Mouse (Mus musculus) bone marrow, adult 2 months (tissue): ENCODE data around the gene Nup210l. TPM values are rescaled to one million over a fixed set of nuclear protein-coding genes. Genes with fewer than 3 reads are reported as not detected.

Source experiments
- H3K27ac ChIP-seq: fragments of 200-500 bp; 2 replicates; pipeline ENCODE4 v1.5.1; 2012; ENCODE audit warnings: low read depth, mild to moderate bottlenecking, control low read depth, inconsistent platforms, low read length; ENCODE audit not compliant: control insufficient read depth, poor library complexity, insufficient read depth
- H3K4me1 ChIP-seq: fragments of 200-500 bp; 2 replicates; pipeline ENCODE4 v1.6.1; 2011; ENCODE audit warnings: low read length; ENCODE audit not compliant: control insufficient read depth, insufficient read depth
- H3K4me3 ChIP-seq: fragments of 200-500 bp; replicated peaks from 2 replicates; pipeline ENCODE3; 2011; ENCODE audit warnings: mild to moderate bottlenecking, low read depth, low read length, control low read depth; ENCODE audit not compliant: control insufficient read depth
- CTCF ChIP-seq: fragments of 200-500 bp; IDR thresholded peaks from 2 replicates; pipeline ENCODE4 v1.5.1; 2011; ENCODE audit warnings: low read length, control low read depth; ENCODE audit not compliant: control insufficient read depth, insufficient read depth
- POLR2A ChIP-seq: fragments of 200-500 bp; IDR thresholded peaks from 2 replicates; pipeline ENCODE4 v1.6.1; 2011; ENCODE audit warnings: low read depth, mild to moderate bottlenecking, control low read depth, low read length, borderline replicate concordance; ENCODE audit not compliant: control insufficient read depth
- WGBS: fragments of 180-500 bp; shearing (Covaris S2); methylation state at CpG from one replicate; pipeline ENCODE4 v1.1.7; 2018; 5-methylcytosine and 5-hydroxymethylcytosine counted together
- polyA plus RNA-seq: library from polyadenylated mRNA; stranded (reverse); fragments of >200 nt; gene quantifications from 2 replicates; pipeline ENCODE4 v1.2.4, GENCODE M21; 2011; ENCODE audit warnings: low replicate concordance; ENCODE audit not compliant: missing spikeins, insufficient read depth, insufficient read length

Nup210l gene
- polyA plus RNA-seq, 1 experiment = 1.5 TPM

DNA sequence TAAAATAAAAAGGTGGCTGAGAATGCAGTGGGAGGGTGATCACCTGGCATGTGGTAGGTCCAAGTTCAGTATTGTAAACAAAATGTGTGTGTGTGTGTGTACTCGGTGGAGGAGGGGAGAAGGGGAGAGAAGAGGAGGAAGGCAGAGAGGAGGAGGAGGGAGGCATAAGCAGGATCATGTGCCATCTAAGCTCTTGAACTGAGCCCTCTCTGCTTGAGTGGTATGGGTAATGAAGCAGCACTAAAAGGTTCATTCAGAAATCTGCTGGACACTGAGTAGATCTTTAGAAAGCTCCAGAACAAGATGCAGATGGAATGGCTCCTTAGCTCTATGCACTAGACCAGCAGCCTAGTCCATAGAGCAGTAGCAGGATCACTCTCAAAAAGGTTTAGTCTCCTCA, 99.0 kb downstream of the Nup210l start:
- Histone ChIP-seq H3K4me1 (no peaks in the 10 kb centered on the region; the same call in 1 of the 2 replicates), H3K27ac (no peak overlapping the region), H3K4me3 (no peak overlapping the region)
- TF ChIP-seq CTCF = no peak
- no peak for TF ChIP-seq POLR2A
- 58% methylated on average over 1 of the region's 1 CpGs for WGBS

DNA sequence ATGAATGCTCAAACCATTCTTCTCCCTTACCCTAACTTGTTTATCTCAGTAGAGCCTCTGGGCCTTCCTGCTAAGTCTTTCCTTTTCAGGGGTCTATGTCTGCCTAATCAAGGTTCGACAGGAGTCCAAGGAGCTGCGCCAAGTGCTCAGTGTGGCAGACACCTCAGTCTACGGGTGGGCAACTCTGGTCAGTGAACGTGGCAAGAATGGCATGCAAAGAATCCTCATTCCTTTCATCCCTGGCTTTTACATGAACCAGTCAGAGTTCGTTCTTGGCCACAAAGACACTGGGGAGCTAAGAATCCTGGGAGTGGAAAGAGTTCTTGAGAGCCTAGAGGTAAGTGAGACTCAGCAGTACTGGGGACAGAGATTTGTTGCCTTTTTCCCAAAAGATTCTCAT, 99.7 kb downstream of the Nup210l start:
- Histone ChIP-seq H3K4me3 (no peak overlapping the region), H3K4me1 (no peaks in the 10 kb centered on the region; the same call in 1 of the 2 replicates), H3K27ac (no peak overlapping the region)
- TF ChIP-seq POLR2A (no peak), CTCF (no peak)
- 72% methylated on average over 5 of the region's 5 CpGs for WGBS

DNA sequence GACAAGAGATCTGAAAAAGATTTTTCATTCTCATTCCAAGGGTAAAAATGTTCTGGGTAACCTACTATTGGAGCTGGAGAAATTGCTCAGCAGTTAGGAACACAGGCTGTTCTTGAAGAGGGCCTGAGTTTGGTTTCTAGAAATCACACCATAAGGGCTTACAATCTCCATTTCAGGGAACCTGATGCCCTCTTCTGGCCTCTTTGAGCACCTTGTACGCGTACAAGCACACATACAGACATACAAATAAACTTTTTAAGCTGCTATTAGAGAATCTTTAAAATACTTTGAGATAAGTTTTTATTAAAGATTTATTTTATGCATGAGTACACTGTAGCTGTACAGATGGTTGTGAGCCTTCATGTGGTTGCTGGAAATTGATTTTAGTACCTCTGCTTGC, 100.7 kb downstream of the Nup210l start:
- Histone ChIP-seq H3K4me1 (no peaks in the 10 kb centered on the region; the same call in 1 of the 2 replicates), H3K4me3 (no peak overlapping the region), H3K27ac (no peak overlapping the region)
- 96% methylated on average over 2 of the region's 2 CpGs for WGBS
- TF ChIP-seq CTCF (no peak), POLR2A (no peak)

DNA sequence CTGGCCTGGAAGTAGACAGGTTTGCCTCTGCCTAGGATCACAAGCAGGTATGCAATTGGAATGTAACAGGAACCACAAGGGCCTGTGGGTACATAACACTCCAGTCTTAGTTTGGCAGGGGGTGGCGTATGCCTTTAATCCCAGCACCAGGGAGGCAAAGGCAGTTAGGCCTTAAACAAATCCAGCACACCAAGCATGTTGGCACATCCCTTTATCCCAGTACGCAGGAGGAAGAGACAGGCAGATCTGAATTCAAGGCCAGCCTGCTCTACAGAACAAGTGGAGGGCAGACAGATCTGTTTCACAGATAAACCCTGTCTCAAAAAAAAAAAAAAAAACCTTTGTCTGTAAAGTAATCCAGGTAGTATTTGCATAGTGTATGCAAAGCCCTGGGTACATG, 104.7 kb downstream of the Nup210l start:
- H3K4me1 ChIP-seq = peaks cover 1% of the 10 kb centered on the region; the same call in 1 of the 2 replicates
- no peak overlapping the region for H3K4me3 ChIP-seq
- WGBS = 79% methylated on average over 2 of the region's 2 CpGs
- H3K27ac ChIP-seq = no peak overlapping the region
- TF ChIP-seq POLR2A (no peak), CTCF (no peak)

DNA sequence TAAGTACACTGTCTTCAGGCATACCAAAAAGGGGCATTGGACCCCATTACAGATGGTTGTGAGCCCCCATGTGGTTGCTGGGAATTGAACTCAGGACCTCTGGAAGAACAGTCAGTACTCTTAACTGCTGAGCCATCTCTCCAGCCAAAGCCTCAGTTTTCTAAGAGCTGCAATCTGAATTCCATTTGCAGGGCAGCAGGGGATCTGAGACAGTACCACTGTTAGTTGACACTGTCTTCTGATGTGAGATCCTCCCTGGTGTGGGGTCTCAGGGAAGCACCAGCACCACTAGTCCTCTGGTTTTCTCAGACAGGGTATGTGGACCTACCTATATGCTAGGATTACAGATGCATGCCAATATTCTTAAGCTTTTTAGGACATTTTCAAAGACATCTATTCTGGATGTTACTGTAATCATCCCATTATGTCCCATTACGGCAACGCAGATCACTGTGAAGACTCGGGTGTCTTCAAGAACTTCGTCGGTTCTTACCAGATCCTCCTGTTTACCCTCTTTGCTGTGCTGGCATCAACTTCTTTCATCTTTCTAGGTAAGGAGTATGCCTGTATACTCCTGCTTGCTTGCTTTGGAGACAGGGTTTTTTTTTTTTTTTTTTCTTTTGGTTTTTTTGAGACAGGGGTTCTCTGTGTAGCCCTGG, 106.1 kb downstream of the Nup210l start:
- WGBS = 91% methylated on average over 5 of the region's 5 CpGs
- Histone ChIP-seq H3K4me1 (peaks cover 1% of the 10 kb centered on the region; the same call in 1 of the 2 replicates), H3K27ac (no peak overlapping the region), H3K4me3 (no peak overlapping the region)
- TF ChIP-seq CTCF = no peak
- no peak for TF ChIP-seq POLR2A

DNA sequence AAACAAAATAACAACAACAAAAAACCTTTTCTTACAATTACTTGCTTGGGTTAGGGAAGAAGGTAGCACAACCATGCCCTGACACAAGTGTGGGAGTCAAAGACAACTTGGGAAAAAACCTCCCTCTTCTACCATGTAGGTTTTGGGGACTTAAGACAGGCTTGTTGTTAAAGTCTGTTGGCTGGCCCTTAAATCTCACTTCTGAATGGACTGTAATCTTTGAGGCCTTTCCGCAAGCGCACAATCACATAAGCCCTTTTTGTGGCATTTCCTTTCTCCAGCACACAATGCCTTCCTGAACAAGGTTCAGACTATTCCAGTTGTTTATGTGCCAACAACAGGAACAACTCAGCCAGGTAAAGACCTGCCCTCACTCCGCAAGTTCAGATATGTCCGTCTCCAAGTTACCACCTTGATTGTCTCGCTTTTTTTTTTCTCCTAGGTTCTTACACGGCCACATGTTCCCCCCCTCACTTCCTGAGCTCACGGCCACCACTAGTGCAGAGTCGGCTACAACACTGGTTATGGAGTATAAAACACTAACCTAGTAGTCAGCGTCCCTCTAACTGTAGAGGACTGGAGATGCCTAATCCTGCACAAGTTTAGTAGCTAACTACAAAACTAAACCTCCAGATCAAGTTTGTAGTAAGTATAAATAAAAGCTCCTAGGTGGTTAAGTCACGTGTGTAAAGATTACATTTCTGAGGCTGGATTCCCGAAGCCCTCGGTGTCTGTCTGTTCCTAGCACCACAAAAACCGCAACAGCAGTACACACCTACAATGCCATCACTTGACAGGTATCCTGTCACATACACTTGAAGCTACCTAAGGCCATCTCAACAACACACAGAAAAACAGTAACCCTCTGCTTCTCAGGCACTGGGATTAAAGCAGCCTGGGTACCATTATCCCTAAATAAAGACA, 107.8 kb downstream of the Nup210l start:
- H3K4me3 ChIP-seq = peak overlapping the region; percentile 11
- H3K4me1 ChIP-seq = peaks cover 1% of the 10 kb centered on the region; the same call in 1 of the 2 replicates
- TF ChIP-seq POLR2A = no peak
- no peak for TF ChIP-seq CTCF
- 42% methylated on average over 13 of the region's 13 CpGs for WGBS
- H3K27ac ChIP-seq = no peak overlapping the region

DNA sequence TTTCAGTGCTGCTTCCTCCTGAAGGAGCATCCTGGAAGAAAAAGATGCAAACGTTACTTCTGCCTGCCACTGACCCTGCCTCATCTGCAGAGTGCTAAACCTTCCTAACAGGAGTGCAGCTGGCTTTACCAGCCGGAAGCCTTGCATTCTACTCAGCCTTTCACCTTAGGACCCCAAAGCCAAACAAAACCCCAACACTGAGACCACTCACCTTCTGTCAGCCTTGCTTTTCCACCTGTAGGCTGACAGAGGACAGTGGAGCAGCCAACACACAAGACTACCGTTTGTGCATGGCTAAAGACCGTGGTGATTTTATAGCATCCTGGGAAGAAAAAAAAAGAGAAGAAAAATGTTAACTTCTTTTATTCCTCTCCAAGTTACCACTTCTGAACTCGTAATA, 108.8 kb downstream of the Nup210l start:
- Histone ChIP-seq H3K4me1 (peaks cover 1% of the 10 kb centered on the region; the same call in 1 of the 2 replicates), H3K4me3 (peak overlapping the region; percentile 45), H3K27ac (no peak overlapping the region)
- 9% methylated on average over 5 of the region's 5 CpGs for WGBS
- no peak for TF ChIP-seq CTCF
- no peak for TF ChIP-seq POLR2A

DNA sequence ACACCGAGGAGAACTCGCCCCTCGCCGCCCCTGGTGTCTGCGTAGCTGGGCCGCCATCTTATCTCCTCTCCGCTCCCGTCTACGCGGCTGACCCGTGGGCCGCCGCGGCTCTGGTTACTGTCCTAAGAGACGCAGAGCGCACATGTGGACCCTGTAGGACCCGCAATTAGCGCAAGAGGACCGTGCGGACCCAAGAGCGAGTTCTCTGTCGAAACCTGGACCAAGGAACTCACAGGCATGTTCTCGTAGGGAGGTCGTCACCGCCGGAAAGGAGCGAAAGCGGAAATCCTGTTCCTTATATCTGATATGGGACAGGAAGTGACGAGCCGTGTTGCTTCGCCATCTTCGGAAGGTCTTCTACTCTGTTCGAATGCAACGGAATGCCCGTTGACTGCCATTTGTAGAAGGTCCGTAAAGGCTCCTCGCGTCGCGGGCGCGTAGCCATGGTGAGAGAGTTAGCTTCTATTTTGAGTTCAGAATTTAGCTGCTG, 109.5 kb downstream of the Nup210l start, which contains the start of the genes Rps27 and Rab13:
Gene Rps27 (minus strand): TSS at position 275 of the 490 bp plus-strand sequence.
Gene Rab13 (plus strand): TSS at position 319 of the 490 bp plus-strand sequence.
- WGBS = under 1% methylated on average over 42 of the region's 42 CpGs
- Histone ChIP-seq H3K4me3 (peak within 1 kb of the TSS; percentile 97), H3K4me1 (peaks cover 1% of the 10 kb centered on the region; the same call in 1 of the 2 replicates), H3K27ac (peak within 1 kb of the TSS; percentile 94)
- TF ChIP-seq CTCF = no peak
- peak; percentile 86 for TF ChIP-seq POLR2A
